Mouse (Mus musculus): Measurements from ENCODE around the gene Olfr859.

GRCm38 (mm10) chr9:19769701-19770100 is 35.0 kb upstream of the Olfr859 start:
- TF ChIP-seq POLR2A (IDR thresholded peaks at IDR 0.05; ENCODE audit: borderline replicate concordance, extremely low read depth, low read depth, low read length) (no peak), CTCF (IDR thresholded peaks at IDR 0.05; ENCODE audit: insufficient read depth, low read length) (no peak)

Measured in lung, adult 2 months (tissue).